Mouse (Mus musculus) embryonic fibroblast, embryonic 13.5 days (primary cell): ENCODE measurements around the gene 3110009E18Rik.

Source experiments
- CTCF ChIP-seq: IDR thresholded peaks from 2 replicates; pipeline ENCODE4 v1.5.1; 2011; ENCODE audit warnings: mild to moderate bottlenecking, control low read depth, low read length, moderate library complexity, borderline replicate concordance; ENCODE audit not compliant: insufficient read depth
- POLR2A ChIP-seq: IDR thresholded peaks from 2 replicates; pipeline ENCODE4 v1.6.1; 2011; ENCODE audit warnings: low read depth, mild to moderate bottlenecking, control low read depth, low read length, moderate library complexity

DNA sequence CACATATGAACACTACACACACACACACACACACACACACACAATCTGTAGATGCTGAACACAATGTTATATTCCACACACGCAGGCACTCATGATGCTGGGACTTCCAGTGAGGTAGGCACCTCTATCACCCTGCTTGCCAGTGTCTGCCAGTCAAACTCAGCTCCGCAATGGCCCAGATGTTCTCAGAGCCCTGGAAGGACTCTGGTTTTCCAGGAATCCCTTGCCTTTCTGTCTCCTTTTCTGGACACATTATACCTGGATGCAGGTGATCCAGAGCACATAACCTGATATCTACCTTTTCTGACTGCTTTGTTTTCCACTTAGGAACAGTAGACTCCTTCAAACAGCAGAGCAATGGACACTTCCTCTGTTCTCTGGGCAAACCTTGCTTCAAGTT is 75.7 kb downstream of the 3110009E18Rik start:
- no peak for TF ChIP-seq CTCF
- TF ChIP-seq POLR2A = no peak
